Mouse (Mus musculus) bone marrow macrophage, adult 2 months (primary cell): ENCODE results near the gene Slc4a1. TPM values are rescaled to one million over a fixed set of nuclear protein-coding genes. Genes with fewer than 3 reads are reported as not detected.

Source experiments
- H3K27ac ChIP-seq: 2 replicates; pipeline ENCODE4 v1.5.1; 2012; ENCODE audit warnings: low read depth, low read length; ENCODE audit not compliant: insufficient read depth
- H3K4me1 ChIP-seq: 2 replicates; pipeline ENCODE4 v1.6.1; 2012; ENCODE audit warnings: low read length; ENCODE audit not compliant: control insufficient read depth, insufficient read depth
- H3K4me3 ChIP-seq: 2 replicates; pipeline ENCODE4 v1.5.1; 2012; ENCODE audit warnings: mild to moderate bottlenecking, low read length, moderate library complexity; ENCODE audit not compliant: insufficient read depth
- CTCF ChIP-seq: IDR thresholded peaks from 2 replicates; pipeline ENCODE4 v1.5.1; 2012; ENCODE audit warnings: low read depth, mild to moderate bottlenecking, low read length, moderate library complexity
- POLR2A ChIP-seq: IDR thresholded peaks from 2 replicates; pipeline ENCODE4 v1.6.1; 2012; ENCODE audit warnings: mild to moderate bottlenecking, low read depth, low read length, borderline replicate concordance
- polyA plus RNA-seq: library from polyadenylated mRNA; stranded (reverse); fragments of >200 nt; gene quantifications from 2 replicates; pipeline ENCODE4 v1.2.4, GENCODE M21; 2012; ENCODE audit not compliant: missing spikeins, insufficient read depth, insufficient read length

The Slc4a1 gene
- polyA plus RNA-seq, 1 experiment = not detected

DNA sequence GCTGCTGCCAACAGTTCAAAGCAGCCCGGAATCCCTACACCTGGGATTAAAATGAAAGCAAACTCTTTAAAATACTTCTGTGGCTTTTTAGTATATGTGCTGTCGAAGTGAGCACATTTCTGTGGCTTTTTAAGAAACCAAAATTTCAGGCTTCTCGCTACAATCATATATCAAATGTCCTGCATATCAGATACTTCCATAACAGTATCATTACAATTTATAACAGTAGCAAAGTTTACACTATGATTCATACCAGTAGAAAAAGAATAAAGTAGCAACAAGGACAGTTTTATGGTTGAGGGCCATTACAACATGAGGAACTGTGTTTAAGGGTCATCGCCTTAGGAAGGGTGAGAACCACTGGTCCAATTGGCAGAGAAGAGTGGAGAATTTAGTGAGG, 24.9 kb downstream of the Slc4a1 start:
- no peak overlapping the region for H3K4me3 ChIP-seq
- H3K4me1 ChIP-seq = peaks cover 10% of the 10 kb centered on the region
- H3K27ac ChIP-seq = no peak overlapping the region
- TF ChIP-seq POLR2A (no peak), CTCF (no peak)

DNA sequence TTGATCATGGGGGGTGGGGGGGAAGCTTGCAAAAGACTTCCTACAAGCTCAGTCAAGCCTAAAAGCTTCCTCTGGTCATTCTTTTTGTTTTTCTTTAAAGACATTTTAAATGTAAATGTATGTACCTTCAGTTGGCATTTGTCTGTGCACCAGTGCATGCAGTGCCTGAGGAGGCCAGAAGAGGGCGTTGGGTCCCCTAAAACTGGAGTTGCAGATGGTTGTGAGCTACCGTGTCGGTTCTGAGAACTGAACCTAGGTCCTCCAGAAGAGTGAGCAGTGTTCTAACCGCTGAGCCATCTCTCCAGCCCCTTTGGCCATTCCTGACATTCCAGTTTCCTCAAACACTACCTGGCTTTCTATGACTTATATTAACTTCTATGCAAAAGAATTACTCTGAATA, 26.4 kb downstream of the Slc4a1 start:
- peaks cover 10% of the 10 kb centered on the region for H3K4me1 ChIP-seq
- TF ChIP-seq CTCF = no peak
- TF ChIP-seq POLR2A = no peak
- H3K4me3 ChIP-seq = no peak overlapping the region
- no peak overlapping the region for H3K27ac ChIP-seq

GRCm38 (mm10) chr11:102339195-102339594, 26.8 kb downstream of the Slc4a1 start:
- TF ChIP-seq POLR2A = no peak
- no peak for TF ChIP-seq CTCF
- Histone ChIP-seq H3K27ac (no peak overlapping the region), H3K4me3 (no peak overlapping the region), H3K4me1 (peaks cover 10% of the 10 kb centered on the region)

- Histone ChIP-seq H3K4me3 (no peak overlapping the region), H3K27ac (no peak overlapping the region), H3K4me1 (peaks cover 10% of the 10 kb centered on the region)
- TF ChIP-seq CTCF (no peak), POLR2A (no peak)
Measured at GRCm38 (mm10) chr11:102338561-102338960, 27.4 kb downstream of the Slc4a1 start.

DNA sequence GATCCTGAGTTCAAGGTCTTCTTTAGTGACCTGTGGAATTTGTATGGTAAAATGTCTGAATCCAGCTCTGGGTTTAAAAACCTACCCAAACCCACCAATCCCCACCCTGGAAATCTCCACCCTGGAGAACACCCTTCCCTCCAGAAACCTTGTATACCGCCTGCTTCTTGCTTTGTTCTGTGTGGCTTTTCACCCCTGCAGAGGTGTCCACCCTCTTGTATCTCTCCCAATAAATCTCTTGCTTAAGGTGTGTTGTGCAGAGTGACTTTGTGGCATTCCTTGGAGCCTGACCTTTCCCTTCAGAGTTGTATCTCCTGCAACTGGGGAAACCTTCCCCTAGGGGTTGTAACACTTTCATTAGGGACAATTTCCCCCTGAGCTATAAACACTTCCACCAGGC, 28.1 kb downstream of the Slc4a1 start:
- Histone ChIP-seq H3K4me3 (no peak overlapping the region), H3K4me1 (peaks cover 10% of the 10 kb centered on the region), H3K27ac (no peak overlapping the region)
- TF ChIP-seq POLR2A = no peak
- TF ChIP-seq CTCF = no peak

DNA sequence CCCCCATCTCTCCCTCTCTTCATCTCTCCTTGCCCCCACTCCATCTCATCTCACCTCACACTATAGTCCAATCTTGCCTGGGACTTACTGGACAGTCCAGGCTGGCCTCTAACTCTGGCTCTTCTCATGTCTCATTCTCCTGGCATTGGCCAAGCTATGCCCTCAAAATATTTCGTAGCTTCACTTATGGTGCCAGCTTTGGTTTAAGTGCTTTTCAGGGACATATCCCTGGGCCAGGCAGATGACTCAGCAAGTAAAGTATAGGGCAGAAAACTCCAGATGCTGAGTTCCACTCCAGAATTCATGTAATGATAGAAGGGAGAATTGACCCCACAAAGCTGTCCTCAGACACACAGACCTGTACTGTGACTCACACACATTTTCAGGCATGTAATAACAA, 29.8 kb downstream of the Slc4a1 start:
- Histone ChIP-seq H3K4me1 (peaks cover 10% of the 10 kb centered on the region), H3K27ac (no peak overlapping the region), H3K4me3 (no peak overlapping the region)
- TF ChIP-seq POLR2A (no peak), CTCF (no peak)

DNA sequence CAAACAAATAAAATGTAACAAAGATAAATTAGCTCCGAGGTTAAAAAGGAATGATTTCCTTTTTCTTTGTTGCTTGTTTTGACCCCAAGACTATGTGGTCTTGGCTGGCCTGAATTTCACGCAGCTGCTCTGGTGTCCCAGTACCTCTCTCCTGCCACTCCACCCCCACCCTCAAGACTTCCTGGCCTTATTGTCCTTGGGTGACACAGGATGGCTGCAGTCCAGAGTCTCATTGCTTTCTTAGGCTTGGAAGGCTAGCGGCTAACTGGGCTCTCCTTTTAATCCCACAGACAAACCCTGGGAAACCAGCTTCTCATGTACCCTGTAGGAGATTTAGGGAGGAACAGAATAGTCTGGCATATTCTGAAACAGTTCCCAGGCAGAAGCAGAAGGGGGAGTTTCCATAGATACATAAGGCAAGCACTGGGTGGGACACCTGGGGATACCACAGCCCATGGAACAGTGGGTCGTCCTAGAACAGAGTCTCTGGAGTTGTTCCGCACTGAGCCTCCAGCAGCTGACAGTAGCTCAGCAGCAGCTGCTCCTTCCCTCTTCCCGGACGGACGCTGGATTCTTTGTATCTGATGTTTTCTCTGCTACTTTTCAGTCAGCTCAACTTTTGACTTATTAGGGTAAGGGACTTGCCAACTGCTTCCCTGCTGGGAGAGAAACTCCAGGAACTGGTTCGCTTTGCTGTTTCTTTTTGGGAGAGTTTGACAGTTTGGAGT, 30.9 kb downstream of the Slc4a1 start:
- TF ChIP-seq CTCF (no peak), POLR2A (no peak)
- Histone ChIP-seq H3K27ac (no peak overlapping the region), H3K4me3 (no peak overlapping the region)

GRCm38 (mm10) chr11:102334010-102334409, 32.0 kb downstream of the Slc4a1 start:
- H3K4me3 ChIP-seq = no peak overlapping the region
- peaks cover 6% of the 10 kb centered on the region for H3K4me1 ChIP-seq
- TF ChIP-seq CTCF = no peak
- no peak overlapping the region for H3K27ac ChIP-seq

More for the DNA sequence above, 30.9 kb downstream of the Slc4a1 start:
- H3K4me1 ChIP-seq = peaks cover 10% of the 10 kb centered on the region

DNA sequence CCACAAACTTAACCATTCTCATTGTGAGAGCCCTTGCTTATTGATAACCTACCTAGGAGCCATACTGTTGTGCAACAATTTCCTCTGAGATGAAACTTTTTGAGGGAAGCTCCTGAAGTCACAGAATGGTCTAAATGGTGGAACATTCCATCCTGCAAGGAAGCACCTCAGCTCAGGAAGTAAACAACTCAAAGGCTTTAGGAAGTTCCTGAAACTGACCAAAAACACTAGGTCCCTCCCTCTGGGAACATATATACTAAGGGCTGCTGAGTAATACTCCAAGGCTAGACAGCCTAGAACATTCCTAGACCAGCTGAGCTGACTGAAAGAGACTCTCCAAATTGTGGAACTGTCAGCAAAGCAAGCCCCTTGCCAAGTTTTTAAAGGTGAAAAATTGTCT, 32.9 kb downstream of the Slc4a1 start:
- H3K4me1 ChIP-seq = no peaks in the 10 kb centered on the region
- no peak overlapping the region for H3K4me3 ChIP-seq
- TF ChIP-seq CTCF (no peak), POLR2A (no peak)
- H3K27ac ChIP-seq = no peak overlapping the region

DNA sequence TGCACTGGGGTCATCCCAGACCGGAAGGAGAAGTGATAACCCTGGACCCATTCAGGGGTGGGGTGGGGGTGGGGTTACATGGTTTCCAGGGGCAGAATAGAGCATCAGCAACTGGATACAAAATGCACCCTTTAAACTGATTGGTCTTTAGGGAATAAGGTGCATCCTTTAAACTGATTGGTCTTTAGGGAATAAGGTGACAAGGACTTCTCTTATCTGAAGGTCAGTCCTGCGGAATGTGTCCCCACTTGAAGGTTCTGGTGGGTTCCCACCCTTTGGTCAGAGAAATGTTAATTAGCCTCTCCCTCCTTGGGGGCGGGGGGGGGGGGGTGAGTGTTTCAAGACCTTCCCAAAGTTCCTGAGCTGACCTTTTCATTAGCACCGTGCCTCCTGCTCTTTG, 34.2 kb downstream of the Slc4a1 start:
- TF ChIP-seq POLR2A (no peak), CTCF (no peak)
- Histone ChIP-seq H3K4me3 (no peak overlapping the region), H3K27ac (no peak overlapping the region), H3K4me1 (no peaks in the 10 kb centered on the region)

- Histone ChIP-seq H3K27ac (no peak overlapping the region), H3K4me3 (no peak overlapping the region), H3K4me1 (no peaks in the 10 kb centered on the region)
- no peak for TF ChIP-seq CTCF
- no peak for TF ChIP-seq POLR2A
Measured at GRCm38 (mm10) chr11:102330039-102330438, 36.0 kb downstream of the Slc4a1 start.

- Histone ChIP-seq H3K4me1 (no peaks in the 10 kb centered on the region), H3K27ac (no peak overlapping the region), H3K4me3 (no peak overlapping the region)
- no peak for TF ChIP-seq POLR2A
- no peak for TF ChIP-seq CTCF
Measured at GRCm38 (mm10) chr11:102329518-102329917, 36.5 kb downstream of the Slc4a1 start.
